Mouse (Mus musculus): ENCODE data around the gene Sirt4.
A peak's percentile ranks its signal among the peaks of the same experiment; 100 is the strongest.
"Not testable (repeated sequence)": the region's sequence is repeated elsewhere in the genome, so short reads cannot be mapped to it uniquely, and the experiment has no call there.

The Sirt4 gene

DNA sequence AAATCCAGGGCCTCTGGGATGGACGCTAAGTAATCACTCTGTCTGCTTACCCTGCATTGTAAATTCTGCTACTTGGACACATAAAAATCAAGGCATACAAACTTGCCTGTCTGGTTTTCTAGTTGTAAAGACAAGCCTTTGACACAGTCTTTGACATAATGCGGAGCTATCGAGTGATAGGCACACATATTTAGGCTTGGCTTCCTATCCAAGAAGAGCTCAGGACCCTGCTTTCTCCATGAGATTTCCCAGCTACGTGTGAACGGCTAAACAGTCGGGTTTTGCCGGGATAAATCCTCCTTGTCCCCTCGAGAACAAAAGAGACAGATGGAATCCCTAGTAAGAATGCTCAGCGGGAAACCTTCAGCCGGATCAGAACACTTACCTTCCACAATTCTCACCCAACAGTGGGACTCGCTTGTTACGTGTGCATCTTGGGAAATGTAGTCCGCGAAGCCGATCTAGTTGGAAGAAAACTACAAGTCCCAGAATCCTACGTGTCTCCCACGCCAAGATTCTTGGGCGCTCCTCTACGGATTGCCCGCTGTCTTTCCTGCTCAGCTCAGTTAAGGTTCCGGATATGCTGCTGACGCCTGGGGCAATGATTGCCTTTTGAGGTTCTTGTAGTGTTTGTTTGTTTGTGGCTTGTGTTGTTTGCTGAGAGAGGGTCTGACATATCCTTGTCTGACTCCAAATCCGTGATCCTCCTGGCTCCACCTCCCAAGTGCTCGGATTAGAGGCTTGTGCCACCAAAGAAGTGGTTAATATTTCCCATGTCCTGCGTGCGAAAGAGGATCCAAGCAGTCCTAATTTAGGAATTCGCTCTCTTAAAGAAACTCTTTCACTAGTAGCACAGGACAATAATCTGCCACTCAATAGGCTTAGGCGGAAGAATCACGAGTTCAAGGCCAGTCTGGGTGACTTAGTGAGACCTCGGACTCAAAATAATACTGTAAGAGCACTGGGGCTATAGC lies at the start of gene Sirt4:
Gene Sirt4, minus strand, starts transcription at position 779 of the 974 bp plus-strand sequence.
- DNase-seq = peak; percentile 66

DNA sequence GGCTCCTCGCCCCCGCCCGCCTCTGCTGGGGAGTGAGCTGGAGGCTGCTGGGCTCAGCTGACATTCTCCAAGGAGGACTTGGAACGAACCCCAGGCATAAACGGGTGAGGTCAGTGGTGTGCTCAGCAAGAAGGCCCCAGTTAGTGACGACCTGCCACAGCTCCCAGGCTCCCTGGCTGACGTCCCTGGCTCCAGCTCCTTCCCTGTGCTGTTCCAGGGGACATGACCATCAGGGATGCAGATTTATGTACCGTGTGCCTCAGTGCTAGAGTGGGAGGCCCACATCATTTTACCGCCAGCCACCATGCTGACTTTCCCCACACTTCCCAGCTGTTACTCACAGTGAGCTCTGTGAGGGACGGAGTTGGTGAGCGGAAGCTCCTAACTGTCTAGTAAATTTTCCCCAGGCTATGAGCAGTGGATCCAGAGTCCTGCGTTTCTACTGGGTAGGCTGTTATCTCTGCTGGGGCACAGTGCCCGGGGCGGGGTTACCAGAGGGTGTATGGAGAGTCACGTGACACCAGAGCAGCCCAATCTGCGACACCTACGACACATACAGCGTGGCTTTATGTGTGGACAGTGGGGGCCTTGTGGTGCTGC lies 47.2 kb upstream of the Sirt4 start:
- DNase-seq = no peak

DNA sequence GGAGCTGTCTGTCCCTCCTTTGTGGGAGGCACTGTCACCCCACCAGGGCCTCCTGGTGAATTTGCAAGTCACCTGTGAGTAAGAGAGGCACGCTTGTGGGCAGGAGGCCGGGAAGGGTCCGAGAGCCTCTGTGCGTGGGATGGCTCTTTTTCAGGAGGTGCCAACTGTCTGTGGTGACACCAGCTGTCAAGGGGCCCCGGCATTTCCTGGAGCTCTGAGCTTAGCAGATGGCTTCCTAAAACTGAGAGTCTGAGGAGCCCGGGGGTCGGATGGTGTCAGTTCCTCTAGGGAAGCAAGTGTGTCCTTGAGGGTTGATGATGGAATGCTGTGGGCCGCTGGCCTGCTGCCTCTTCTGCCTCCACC lies 45.9 kb upstream of the Sirt4 start:
- DNase-seq = peak; percentile 52

DNA sequence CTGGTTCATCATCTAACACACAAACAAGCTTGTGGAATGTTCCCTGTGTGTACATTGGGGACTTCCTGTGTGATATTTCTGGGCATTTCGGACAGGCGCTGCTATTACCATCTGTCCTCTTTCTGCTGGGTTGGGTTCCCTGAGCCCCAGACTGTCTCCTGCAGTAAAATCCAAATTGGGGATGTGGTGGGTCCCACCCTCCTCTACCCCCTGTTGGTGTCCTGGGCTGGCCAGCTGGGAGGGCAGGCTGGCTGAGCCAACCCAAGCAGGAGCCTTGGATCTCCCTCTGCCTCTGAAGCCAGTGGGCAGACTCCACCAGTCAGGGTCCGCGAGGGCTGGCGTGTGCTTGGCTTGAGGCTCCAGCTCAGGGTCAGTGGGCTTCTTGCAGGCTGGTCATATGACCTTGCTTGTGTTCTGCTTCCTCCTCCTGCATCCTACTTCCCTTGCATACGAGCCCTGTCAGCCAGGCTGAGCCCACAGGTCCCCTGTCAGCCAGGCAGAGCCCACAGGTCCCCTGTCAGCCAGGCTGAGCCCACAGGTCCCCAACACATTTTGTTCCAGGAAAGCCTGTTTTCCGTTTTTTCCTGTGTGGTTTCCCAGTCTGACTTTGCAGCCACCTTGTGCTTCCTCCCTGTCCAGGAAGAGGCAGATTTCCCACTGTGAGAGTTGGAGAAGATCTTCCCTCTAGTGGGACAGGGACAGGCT lies 45.4 kb upstream of the Sirt4 start:
- DNase-seq = no peak

DNA sequence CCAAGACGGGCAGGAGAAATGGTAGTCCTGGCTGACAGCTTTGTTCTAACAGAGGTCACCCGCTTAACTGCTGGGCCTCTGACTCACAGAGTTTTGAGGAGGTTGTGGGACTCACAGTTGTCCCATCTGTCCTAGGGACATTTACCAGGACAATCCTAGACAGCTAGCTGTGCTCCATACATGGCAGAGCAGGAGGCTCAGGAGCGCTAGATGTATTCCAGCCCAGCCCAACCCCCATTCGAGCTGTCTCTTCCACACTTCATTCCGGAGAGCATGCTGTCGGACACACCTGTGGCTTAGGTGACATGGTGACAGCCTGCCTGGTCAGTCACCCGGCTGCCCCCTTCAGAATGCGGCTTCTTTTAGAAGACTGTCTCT lies 44.8 kb upstream of the Sirt4 start:
- DNase-seq = no peak

DNA sequence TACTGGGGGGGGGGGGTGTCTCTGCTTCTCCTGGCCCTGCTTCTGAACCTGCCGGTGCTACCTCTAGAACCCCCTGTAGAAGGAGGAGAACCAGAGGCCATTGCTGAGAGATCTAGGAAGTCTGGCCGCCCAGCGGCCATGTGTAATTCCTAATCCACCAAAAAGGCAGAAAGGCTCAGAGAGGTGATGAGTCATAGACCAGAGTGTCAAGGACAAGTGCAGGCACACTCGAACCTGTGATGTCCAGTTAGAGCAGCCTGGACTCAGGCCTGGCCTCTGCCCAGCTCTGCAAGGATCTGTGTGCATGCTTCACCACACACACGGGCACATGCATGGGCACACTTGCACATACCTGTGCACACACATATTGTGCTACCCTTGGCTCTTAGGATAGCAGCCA lies 43.6 kb upstream of the Sirt4 start:
- no peak for DNase-seq

DNA sequence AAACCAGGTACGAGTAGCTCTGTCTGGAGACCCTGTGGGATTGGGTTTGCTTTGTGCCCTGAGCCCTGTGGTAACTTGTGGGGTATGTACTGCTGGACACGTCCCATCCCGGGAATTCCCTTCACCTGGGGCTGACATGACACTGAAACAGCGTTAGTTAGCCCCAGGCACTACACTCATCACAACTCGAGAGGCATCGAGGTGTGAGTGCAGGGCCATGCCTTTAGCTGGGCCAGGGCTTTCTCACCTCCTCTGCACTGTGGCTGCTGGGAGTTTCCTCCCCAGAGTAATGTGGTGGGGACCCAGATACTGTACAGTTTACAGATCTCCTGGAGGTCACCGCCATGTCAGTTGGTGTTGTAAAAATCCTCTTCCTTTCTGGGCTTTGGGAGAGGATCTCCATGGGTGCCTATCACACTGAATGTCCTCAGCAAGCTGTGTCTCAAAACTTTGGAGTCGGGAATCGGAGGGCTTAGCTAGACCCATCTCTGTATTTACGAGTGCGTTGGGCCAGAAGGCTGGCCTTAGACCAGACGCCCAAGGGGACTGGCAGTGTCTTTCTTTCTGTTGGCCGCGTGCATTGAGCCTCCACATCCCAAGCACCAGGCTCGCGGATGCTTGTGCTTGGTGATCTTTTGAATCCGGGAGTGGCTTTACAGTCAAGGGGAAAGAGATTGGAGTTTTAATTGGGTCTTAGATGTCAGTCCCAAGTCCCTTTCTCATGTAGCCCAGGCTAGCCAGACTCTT lies 42.1 kb upstream of the Sirt4 start:
- DNase-seq = no peak

DNA sequence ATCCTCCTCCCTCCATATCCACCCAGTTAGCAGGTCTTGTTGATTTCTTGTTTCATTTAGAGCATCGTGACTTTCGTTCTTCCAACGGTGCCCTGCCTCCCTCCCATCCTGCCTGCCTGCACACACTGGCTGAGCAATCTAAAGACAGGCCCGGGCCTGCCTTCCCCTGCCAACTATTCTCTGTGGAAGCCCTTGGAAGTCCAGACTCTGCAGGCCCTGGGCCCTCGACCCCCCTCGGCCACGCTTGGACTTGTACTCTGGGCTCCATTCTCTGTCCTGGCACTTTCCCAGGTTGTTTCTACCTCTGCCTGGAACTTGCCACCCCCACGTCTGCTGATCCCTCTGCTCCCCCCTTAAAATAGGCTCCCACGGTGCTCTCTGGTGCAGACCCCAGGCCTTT lies 41.4 kb upstream of the Sirt4 start:
- no peak for DNase-seq

DNA sequence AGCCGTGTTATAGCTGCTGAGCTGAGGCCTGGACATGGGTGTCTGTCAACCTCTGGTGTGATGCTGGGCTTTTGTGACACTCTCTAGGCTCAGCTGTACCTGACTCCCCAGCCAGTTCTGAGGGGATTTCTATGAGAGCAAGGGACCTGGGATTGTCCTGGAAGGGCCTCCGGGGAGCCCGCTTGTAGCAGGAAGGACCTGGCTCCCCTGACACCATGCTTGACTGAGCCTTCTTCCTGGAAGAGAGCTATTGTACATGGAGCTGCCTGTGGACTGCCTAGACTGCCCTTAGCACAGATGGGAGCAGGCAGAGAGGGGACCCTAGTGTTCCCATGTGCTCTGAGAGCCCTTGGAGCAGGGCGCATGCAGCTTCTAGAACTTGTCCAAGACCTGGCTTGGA lies 40.9 kb upstream of the Sirt4 start:
- no peak for DNase-seq

DNA sequence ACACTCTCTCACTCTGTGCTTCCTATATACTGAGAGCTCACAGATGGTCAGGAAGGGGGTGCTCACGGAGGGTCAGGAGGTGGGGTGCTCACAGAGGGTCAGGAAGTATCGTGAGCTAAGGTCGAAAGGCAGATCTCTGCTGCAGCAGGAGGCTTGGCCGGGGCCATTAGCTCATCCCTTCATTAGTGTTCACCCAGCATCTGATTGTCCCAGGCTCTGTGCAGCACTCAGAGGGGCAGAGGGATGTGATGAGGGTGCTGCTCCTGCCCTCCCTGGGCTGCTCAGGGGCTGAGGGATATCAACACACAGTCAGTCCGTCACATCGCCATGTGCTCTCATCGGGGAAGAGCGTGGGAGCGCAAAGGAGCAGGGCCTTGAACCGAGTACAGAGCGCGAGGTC lies 39.9 kb upstream of the Sirt4 start:
- DNase-seq = no peak

DNA sequence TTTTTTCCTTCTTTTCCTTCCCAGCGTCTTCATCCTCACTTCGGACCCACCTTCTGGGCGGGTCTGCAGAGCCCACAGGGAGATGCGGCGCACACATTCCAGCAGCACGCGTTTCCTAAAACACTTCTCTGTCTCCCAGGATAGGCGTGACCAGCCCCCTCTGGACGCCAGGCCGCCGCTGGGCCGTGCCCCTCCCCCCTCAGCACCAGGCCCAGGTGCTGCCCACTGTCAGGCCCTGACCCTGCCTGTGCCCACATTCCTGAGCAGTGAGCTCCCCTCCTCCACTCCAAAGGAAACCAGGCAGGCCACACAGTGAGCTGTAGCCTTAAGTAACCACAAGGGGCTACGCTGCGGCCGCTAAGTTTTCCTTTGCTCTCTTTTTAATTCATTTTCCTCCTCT lies 39.4 kb upstream of the Sirt4 start:
- DNase-seq = no peak

DNA sequence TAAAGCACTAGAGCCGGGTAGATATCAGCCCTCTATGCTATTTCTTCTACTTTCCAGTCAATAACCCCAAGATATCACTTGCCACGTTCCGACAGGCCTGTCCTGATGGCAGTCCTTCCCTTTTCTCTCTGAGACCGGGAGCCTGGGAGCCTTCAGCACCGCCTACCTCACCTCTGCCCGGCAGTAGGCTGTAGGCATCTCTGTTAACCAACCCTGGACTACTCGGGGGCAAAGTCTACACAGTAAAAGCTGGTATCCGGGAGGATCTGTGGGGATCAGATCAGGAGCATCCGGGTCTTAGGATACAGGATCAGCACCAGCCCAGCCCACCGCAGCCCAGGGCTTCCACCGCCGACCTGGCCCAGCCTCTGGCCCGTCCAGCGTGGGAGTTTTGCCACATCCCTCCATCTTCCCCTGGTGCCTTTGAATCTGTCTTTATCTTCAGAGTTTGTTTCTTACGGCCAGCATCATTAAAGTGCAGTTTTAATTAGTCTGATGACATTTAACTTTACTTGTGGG lies 38.5 kb upstream of the Sirt4 start:
- no peak for DNase-seq

DNA sequence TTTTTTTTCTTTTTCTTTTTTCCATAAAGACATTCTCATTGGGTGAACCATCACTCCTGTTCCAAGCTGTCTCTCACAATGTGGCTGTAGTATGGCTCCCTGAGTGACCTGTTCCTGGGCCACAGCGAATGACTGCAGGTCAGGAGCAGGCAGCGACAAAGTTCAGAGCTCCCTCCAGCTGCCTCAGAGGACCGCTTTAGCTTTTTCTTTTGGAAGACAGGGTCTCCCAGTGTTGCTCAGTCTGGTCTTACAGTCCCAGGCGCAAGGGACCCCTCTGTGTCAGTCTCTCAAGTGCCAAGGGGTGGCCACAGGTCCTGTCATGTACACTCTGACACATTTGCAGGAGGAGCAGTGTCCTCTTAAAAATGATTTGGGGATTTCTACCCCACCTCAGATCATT lies 38.0 kb upstream of the Sirt4 start:
- DNase-seq = no peak

DNA sequence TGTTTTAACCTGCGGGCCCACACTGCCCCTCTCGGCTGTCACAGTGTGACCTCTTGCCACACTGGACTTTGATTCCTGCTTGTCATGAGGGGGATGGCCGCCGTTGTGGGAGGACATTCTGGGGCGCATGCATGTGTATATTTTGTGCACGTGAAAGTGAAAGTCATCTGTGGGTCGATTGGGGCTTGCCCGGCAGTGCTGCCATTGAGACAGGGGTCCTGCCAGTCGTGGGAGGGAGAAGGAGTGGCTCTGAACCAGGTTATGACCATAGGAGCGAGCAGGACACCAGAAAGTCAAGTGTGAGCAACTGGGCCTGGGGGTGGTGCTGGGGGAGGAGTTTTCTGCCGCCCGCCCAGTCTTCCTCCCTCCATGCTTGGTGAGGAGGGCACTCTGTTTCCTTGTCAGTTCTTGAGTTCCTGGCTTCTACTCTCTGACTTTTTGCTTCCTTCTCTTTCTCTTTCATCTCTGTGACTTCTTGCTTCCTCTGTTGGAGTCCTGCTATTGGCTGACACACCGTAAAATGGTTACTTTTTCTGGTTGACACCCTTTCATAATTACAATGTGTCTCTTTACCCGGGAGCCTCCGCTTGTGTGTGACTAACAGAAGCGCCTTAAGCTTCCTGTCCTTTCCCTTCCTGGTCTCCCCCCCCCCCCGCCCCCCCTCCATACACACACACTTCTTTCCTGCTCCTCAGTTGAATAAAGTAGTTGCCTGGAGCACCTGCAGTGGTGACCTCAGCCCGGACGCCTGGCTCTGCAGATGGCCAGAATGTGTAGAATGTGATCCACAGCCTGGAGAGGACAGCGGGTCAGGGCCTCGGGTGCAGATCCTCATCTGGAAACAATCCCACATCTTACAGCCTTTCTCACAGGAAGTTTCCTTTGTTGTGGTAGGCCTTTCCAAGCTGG lies 37.3 kb upstream of the Sirt4 start:
- no peak for DNase-seq

DNA sequence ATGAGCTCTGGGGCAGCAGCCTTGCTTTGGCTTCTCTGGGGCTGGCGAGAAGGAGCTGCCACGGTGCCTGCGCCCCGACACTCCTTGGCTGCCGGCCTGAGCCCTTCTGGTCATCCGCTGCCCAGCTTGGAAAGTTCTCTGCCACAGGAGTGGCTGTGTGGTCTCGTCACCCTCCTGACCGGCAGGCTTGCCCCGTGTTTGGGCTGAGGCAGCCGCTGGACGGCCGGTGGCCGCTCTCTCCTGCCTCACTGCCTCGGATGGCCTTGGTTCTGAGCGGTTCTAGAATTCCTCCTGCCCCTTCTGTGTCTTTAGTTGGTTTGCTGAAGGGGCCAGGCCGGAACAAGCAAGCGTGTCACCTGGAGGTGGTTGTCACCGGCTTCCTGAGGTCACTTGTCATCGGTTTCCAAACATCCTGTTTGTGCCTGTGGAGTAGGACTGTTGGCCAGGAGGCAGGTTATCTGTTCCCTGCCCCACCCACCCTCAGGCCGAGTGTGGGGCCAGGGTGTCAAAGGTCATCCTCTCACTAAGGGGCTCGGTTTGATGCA lies 35.9 kb upstream of the Sirt4 start:
- DNase-seq = no peak

DNA sequence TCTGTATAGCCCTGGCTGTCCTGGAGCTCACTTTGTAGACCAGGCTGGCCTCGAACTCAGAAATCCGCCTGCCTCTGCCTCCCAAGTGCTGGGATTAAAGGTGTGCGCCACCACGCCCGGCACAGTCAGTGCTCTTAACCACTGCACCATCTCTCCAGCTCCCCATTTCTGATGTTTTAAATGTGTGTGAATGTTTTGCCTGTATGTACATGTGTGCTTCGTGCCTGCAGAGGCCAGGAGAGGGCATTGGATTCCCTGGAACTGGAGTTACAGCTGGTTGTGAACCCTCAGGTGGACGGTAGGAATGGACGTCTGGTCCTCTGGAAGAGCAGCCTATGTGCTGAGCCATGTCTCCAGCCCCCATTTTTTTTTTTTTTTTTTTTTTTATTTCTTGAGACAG lies 33.7 kb upstream of the Sirt4 start:
- not testable (repeated sequence) for DNase-seq

DNA sequence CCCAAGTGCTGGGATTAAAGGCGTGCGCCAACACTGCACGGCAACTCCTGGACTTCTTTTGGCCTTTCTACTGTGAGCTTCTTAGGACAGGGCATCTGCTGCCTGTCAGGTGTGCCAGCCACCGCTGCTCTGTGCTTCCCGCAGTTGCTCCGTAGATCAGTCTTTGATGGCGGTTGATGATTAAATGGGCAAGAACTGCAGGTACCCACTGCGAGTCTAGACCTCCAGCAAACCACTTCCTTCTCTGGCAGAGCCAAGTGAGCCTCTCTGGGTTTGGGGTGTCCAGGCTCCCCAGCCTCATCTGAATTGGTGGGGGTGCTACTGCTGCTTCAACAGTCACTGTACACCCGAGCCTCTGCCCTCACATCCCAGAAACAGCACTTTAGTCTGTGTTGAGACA lies 33.0 kb upstream of the Sirt4 start:
- DNase-seq = no peak

DNA sequence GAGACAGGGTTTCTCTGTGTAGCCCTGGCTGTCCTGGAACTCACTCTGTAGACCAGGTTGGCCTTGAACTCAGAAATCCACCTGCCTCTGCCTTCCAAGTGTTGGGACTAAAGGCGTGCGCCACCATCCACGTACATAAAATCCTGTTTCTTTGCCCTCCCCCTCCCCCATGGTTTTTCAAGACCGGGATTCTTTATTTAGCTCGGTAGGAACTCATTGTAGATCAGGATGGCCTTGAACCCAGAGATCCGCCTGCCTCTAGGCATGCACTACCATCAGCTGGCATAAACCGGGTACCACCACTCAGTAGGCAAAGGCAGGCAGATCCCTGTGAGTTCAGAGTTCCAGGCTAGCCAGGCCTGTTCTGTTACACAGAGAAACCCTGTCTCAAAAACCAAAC lies 32.4 kb upstream of the Sirt4 start:
- DNase-seq = no peak

DNA sequence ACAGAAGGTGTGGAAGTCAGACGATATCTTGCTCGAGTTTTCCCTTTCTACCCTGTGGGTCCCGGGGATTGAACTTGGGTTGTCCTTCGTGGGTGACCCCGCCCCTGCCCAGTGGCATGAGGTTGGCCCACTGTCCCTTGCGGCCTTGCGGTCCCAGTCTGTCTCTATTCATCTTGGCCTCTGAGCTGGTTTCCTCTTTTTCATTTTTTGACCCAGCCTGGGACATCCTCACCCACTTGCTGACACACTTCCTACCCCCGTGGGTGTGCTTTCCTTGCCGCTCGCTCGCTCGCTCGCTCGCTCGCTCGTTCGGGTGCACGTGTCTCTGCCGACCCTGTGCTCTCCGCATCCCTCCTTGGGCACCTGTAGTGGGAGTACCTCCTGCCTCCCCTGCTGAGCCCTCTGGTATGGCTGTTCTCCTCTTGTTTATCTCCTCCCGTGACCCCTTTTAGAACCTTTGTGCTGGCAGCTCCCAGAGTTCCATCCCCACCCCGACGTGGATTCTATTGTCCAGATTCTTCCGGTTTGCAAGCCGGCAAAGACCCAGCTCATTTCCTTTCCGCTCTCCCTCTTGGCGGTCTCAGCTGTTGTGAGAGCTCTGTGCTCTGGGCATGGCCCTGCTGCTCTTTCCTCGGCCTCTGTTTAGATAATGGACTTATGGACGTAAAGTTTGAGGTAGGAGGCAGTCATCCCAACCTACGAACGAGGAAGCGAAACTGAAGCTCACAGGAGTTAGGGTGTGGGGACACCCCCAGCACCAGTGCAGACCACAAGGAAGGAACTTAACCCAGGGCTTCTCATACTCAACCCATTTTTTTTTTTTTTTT lies 31.8 kb upstream of the Sirt4 start:
- DNase-seq = no peak

DNA sequence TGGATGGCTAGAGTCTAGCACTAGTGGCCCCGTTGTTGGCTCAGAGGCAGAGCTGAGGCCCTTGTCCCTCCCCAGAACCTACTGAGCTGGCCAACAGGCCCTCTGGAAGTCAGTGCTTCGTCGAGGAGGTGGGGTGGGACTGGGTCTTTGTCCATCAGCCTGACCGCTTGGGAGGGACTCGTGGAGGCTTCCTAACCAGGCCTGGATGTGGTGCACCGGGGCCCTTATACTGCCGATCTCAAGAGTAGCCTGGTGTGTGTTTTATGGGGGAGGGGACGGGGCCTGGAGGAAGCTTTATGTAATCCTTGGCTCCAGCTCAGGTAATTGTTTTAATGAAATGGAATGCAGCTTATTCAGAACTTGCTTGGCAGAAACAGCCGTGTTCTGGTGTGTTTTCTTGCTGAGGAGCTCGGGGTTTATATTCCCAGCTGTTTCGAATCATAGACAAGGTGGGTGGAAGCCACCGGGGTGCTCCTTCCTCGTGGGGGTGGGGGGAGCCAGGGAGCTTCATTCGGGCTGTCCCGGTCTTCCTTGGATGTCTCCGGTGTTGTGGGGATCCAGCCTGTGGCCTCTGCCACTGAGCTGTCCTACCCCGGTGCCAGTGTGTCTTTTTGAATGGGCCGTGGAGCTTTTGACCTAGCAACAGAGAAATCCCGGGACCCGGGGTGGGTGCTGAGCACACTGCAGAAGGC lies 30.5 kb upstream of the Sirt4 start:
- no peak for DNase-seq

All from right cerebral cortex, postnatal 14 days (tissue).